Mouse (Mus musculus): Measurements from ENCODE around the gene Myh15. TPM values are rescaled to one million over a fixed set of nuclear protein-coding genes. Genes with fewer than 3 reads are reported as not detected.
"Not testable (repeated sequence)": the region's sequence is repeated elsewhere in the genome, so short reads cannot be mapped to it uniquely, and the experiment has no call there.

The Myh15 gene
- polyA plus RNA-seq, 1 experiment from 2014 or later: 0.03 TPM

GRCm38 (mm10) chr16:49165728-49166127, 108.4 kb downstream of the Myh15 start:
- H3K9ac ChIP-seq: no peak overlapping the region
- no peak overlapping the region for H3K4me2 ChIP-seq
- H3K27me3 ChIP-seq (replicated peaks): no peaks in the 10 kb centered on the region
- no peak overlapping the region for H3K4me3 ChIP-seq
- no peaks in the 10 kb centered on the region for H3K9me3 ChIP-seq (replicated peaks)
- WGBS: 72% methylated on average over 11 of the region's 11 CpGs
- no peaks in the 10 kb centered on the region for H3K36me3 ChIP-seq
- H3K27ac ChIP-seq (ENCODE audit: poor library complexity, severe bottlenecking): no peak overlapping the region
- no peak for ATAC-seq (ENCODE audit: insufficient number of reproducible peaks, low FRiP score)
- no peaks in the 10 kb centered on the region for H3K4me1 ChIP-seq (replicated peaks)

GRCm38 (mm10) chr16:49167325-49167724, 110.0 kb downstream of the Myh15 start:
- H3K27ac ChIP-seq (ENCODE audit: poor library complexity, severe bottlenecking): no peak overlapping the region
- no peak overlapping the region for H3K4me3 ChIP-seq
- no peaks in the 10 kb centered on the region for H3K4me1 ChIP-seq (replicated peaks)
- H3K27me3 ChIP-seq (replicated peaks): no peaks in the 10 kb centered on the region
- no peak for ATAC-seq (ENCODE audit: insufficient number of reproducible peaks, low FRiP score)
- WGBS: 82% methylated on average over 12 of the region's 12 CpGs
- no peaks in the 10 kb centered on the region for H3K36me3 ChIP-seq
- no peaks in the 10 kb centered on the region for H3K9me3 ChIP-seq (replicated peaks)
- no peak overlapping the region for H3K4me2 ChIP-seq
- H3K9ac ChIP-seq: no peak overlapping the region

GRCm38 (mm10) chr16:49175077-49175476, 117.8 kb downstream of the Myh15 start:
- 82% methylated on average over 1 of the region's 1 CpGs for WGBS
- H3K4me2 ChIP-seq: no peak overlapping the region

GRCm38 (mm10) chr16:49175729-49176395, 118.6 kb downstream of the Myh15 start:
- no peaks in the 10 kb centered on the region for H3K36me3 ChIP-seq
- H3K9ac ChIP-seq: no peak overlapping the region
- H3K4me1 ChIP-seq (replicated peaks): no peaks in the 10 kb centered on the region
- ATAC-seq (ENCODE audit: insufficient number of reproducible peaks, low FRiP score): no peak
- no peak overlapping the region for H3K27ac ChIP-seq (ENCODE audit: poor library complexity, severe bottlenecking)
- H3K4me3 ChIP-seq: no peak overlapping the region
- 82% methylated on average over 8 of the region's 8 CpGs for WGBS
- H3K27me3 ChIP-seq (replicated peaks): no peaks in the 10 kb centered on the region
- no peak overlapping the region for H3K4me2 ChIP-seq
- no peaks in the 10 kb centered on the region for H3K9me3 ChIP-seq (replicated peaks)

More at GRCm38 (mm10) chr16:49175077-49175476, 117.8 kb downstream of the Myh15 start:
- Histone ChIP-seq H3K36me3 (no peaks in the 10 kb centered on the region), H3K9ac (no peak overlapping the region), H3K9me3 (replicated peaks) (no peaks in the 10 kb centered on the region), H3K27ac (ENCODE audit: poor library complexity, severe bottlenecking) (no peak overlapping the region), H3K27me3 (replicated peaks) (no peaks in the 10 kb centered on the region), H3K4me1 (replicated peaks) (no peaks in the 10 kb centered on the region), H3K4me3 (no peak overlapping the region)
- no peak for ATAC-seq (ENCODE audit: insufficient number of reproducible peaks, low FRiP score)

- H3K9ac ChIP-seq: no peak overlapping the region
- H3K27ac ChIP-seq (ENCODE audit: poor library complexity, severe bottlenecking): no peak overlapping the region
- WGBS: 58% methylated on average over 2 of the region's 2 CpGs
- H3K4me1 ChIP-seq (replicated peaks): no peaks in the 10 kb centered on the region
- H3K4me3 ChIP-seq: no peak overlapping the region
- H3K4me2 ChIP-seq: no peak overlapping the region
- H3K9me3 ChIP-seq (replicated peaks): no peaks in the 10 kb centered on the region
- no peaks in the 10 kb centered on the region for H3K27me3 ChIP-seq (replicated peaks)
- H3K36me3 ChIP-seq: no peaks in the 10 kb centered on the region
- no peak for ATAC-seq (ENCODE audit: insufficient number of reproducible peaks, low FRiP score)
Observed at GRCm38 (mm10) chr16:49193521-49193920, 136.2 kb downstream of the Myh15 start.

- WGBS: 69% methylated on average over 2 of the region's 2 CpGs
- no peaks in the 10 kb centered on the region for H3K36me3 ChIP-seq
- H3K27ac ChIP-seq (ENCODE audit: poor library complexity, severe bottlenecking): no peak overlapping the region
- no peak overlapping the region for H3K4me2 ChIP-seq
- no peak for ATAC-seq (ENCODE audit: insufficient number of reproducible peaks, low FRiP score)
- no peaks in the 10 kb centered on the region for H3K9me3 ChIP-seq (replicated peaks)
- no peak overlapping the region for H3K4me3 ChIP-seq
- no peaks in the 10 kb centered on the region for H3K4me1 ChIP-seq (replicated peaks)
- H3K27me3 ChIP-seq (replicated peaks): no peaks in the 10 kb centered on the region
- H3K9ac ChIP-seq: no peak overlapping the region
Observed at GRCm38 (mm10) chr16:49193986-49194385, 136.7 kb downstream of the Myh15 start.

GRCm38 (mm10) chr16:49196290-49196689, 139.0 kb downstream of the Myh15 start:
- H3K4me1 ChIP-seq (replicated peaks): no peaks in the 10 kb centered on the region

GRCm38 (mm10) chr16:49197951-49198350, 140.7 kb downstream of the Myh15 start:
- Histone ChIP-seq H3K4me2 (no peak overlapping the region), H3K36me3 (no peaks in the 10 kb centered on the region), H3K4me3 (no peak overlapping the region), H3K9me3 (replicated peaks) (no peaks in the 10 kb centered on the region), H3K27ac (ENCODE audit: poor library complexity, severe bottlenecking) (no peak overlapping the region), H3K27me3 (replicated peaks) (no peaks in the 10 kb centered on the region), H3K4me1 (replicated peaks) (no peaks in the 10 kb centered on the region), H3K9ac (no peak overlapping the region)
- WGBS: 49% methylated on average over 3 of the region's 3 CpGs
- no peak for ATAC-seq (ENCODE audit: insufficient number of reproducible peaks, low FRiP score)

More at GRCm38 (mm10) chr16:49196290-49196689, 139.0 kb downstream of the Myh15 start:
- ATAC-seq (ENCODE audit: insufficient number of reproducible peaks, low FRiP score): no peak
- Histone ChIP-seq H3K36me3 (no peaks in the 10 kb centered on the region), H3K9me3 (replicated peaks) (no peaks in the 10 kb centered on the region), H3K9ac (no peak overlapping the region), H3K27ac (ENCODE audit: poor library complexity, severe bottlenecking) (no peak overlapping the region), H3K4me3 (no peak overlapping the region), H3K4me2 (no peak overlapping the region), H3K27me3 (replicated peaks) (no peaks in the 10 kb centered on the region)
- WGBS: 49% methylated on average over 3 of the region's 3 CpGs

- Histone ChIP-seq H3K4me2 (no peak overlapping the region), H3K4me3 (no peak overlapping the region), H3K9ac (no peak overlapping the region), H3K4me1 (replicated peaks) (no peaks in the 10 kb centered on the region), H3K36me3 (no peaks in the 10 kb centered on the region), H3K27me3 (replicated peaks) (no peaks in the 10 kb centered on the region), H3K9me3 (replicated peaks) (peaks cover 3% of the 10 kb centered on the region), H3K27ac (ENCODE audit: poor library complexity, severe bottlenecking) (no peak overlapping the region)
- WGBS: 69% methylated on average over 8 of the region's 8 CpGs
- no peak for ATAC-seq (ENCODE audit: insufficient number of reproducible peaks, low FRiP score)
Observed at GRCm38 (mm10) chr16:49223733-49224132, 166.4 kb downstream of the Myh15 start.

- not testable (repeated sequence) for H3K27ac ChIP-seq (ENCODE audit: poor library complexity, severe bottlenecking); H3K9ac ChIP-seq; H3K27me3 ChIP-seq (replicated peaks); H3K9me3 ChIP-seq (replicated peaks); H3K36me3 ChIP-seq; H3K4me1 ChIP-seq (replicated peaks); H3K4me3 ChIP-seq; ATAC-seq (ENCODE audit: insufficient number of reproducible peaks, low FRiP score); H3K4me2 ChIP-seq
- 78% methylated on average over 1 of the region's 1 CpGs for WGBS
Observed at GRCm38 (mm10) chr16:49243517-49243916, 186.2 kb downstream of the Myh15 start.
